Mouse (Mus musculus): ENCODE data around the gene Tmc2.

The Tmc2 gene

DNA sequence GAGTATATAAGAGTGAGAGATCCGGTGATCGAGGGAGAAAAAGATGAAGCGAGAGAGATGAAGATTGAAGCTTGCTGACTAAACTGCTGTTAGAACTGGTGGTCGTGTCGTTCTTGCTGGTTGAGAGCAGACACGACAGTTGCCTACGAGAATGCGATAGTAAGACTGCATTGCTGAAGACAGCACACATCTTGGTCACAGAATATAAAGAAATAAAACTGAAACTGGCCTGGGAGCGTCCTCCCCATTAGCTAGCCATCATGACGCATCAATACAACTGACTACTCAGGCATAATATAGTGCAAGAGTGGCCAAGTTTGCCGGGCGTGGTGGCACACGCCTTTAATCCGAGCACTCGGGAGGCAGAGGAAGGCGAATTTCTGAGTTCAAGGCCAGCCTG is at the start of gene Tmc2:
TSS of gene Tmc2 (plus strand) at position 301 of the 400 bp plus-strand sequence.
- DNase-seq = no peak

DNA sequence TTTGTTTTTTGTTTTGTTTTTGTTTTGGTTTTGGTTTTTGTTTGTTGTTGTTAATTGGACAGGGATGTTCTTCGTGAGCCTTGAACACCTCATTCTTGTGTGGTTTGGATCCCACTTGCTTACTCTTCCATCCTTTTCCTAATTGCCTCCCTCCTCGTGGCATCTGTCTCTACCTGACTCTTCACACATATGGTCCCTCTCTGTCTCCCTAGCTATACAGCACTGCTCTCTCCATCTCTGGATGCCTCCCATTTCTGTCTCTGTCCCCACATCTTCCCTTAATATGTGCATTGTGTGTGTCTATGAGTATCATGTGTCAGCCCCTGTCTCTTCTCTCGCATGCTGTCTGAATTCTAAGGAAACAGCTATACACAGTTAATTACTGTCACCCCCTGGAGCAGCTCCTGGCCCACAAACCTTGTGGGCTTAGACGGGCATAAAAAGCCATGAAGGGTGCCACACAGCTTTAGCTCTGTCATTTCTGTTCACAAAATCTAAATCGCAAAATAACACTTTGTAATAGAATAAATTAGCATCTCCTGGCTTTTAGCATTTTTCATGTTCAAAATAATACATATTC is 48.8 kb upstream of the Tmc2 start:
- no peak for DNase-seq

DNA sequence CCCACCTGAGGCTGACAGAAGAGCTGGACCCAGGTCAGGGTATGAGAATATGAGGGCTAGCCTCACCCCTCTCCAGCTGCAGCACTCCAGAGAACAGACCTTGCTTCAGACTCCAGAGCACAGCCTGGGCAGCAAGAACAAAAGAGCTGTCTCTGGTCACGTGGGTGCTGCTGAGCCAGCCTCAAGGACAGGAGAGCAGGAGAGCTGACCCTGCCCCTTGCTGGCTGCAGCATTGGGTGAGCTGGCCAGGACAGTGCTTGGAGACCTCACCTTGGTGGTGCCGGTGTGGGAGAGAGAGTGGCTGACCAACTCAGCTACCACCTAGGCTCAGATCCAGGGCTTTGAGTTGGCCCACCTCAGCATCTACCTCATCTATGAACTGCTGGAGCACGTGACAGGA is 39.8 kb upstream of the Tmc2 start:
- no peak for DNase-seq

DNA sequence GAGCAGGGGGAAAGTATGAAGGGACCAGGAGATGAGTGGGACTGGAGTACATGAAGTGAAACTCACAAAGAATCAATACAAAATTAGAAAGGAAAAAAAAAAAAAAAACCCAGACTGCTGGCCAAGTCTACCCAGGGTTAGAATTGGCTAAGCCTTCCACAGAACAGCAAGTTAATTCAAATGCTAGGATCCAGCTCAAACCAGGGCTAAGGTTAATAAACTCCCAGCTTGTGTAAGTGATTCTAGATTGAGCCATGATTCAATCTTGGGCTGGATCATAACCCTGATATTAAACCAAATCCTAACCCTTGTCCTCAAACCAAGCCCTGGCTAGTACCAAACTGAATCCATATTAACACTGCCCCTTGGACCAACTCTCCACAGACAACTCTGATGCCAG is 39.1 kb upstream of the Tmc2 start:
- DNase-seq = no peak

DNA sequence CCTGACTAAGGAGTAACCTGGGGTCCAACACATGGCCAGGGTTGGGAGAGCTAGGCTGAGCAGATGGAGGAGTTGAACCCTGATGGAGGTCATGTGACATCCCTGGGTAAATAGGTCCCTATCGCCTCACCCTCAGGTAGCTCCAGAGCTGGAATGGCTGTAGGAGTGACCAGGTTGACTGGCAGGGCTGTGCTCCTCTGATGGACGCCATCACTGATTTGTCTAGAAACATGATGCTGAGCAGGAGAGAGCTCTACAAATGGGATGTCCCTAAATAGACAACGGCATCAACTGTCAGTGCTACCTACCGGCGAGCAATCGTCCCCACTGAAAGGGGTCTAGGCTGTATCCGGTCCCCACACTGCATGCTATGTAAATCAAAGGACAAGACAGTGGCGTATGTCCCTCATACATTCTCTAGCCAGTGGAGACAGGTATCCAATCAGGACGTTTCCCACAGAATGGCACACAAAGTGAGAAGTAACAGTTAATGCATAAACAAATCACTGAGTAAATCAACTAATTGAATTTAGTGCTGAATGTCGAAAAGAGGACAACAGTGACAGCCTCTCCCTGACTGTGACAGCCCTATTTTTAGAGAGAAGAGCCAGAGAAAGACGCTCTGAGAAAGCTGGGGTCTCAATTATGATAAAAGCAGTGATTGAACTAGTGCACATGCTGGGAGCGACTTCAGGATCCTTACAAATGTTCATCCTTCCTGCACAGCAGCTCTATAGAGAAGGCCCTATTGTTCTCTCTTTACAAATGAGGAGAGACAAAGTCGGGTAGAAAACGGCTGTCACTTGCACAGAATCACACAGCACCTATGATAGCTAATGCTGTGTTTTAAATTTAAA is 37.5 kb upstream of the Tmc2 start:
- no peak for DNase-seq

DNA sequence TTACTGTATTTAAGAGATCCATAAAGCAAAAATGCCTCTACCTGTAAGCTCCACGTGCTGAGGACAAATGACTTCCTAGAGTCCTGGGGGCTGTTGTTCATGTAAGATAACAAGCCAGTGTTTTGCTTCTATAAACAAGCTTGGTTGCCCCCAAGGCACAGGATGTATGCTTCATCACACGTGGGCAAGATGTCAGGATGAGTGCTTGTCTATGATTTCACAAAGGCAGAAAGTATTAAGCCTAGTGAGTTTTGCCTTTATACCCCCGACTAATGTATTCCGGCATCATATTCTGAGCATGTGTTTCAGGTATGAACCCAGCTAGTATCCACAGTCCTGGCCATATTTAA is 36.9 kb upstream of the Tmc2 start:
- no peak for DNase-seq

DNA sequence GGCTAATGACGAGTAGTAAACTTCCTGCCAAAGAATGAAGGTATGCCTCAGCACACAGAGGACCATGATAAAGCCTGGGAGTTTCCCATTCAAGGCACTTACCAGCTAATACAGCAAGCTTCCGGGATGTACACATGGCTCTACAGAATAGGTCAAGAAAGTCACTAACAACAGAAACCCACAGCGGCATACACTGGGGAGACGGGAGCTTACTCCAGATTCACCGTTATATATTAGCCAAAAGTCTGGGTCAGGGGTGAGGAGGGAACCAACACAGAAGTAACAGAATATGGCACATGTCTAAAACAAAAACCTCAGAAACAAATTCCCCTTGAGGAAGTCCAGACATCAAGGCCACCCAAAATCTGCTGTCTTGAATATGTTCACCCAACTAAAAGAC is 32.3 kb upstream of the Tmc2 start:
- DNase-seq = no peak

DNA sequence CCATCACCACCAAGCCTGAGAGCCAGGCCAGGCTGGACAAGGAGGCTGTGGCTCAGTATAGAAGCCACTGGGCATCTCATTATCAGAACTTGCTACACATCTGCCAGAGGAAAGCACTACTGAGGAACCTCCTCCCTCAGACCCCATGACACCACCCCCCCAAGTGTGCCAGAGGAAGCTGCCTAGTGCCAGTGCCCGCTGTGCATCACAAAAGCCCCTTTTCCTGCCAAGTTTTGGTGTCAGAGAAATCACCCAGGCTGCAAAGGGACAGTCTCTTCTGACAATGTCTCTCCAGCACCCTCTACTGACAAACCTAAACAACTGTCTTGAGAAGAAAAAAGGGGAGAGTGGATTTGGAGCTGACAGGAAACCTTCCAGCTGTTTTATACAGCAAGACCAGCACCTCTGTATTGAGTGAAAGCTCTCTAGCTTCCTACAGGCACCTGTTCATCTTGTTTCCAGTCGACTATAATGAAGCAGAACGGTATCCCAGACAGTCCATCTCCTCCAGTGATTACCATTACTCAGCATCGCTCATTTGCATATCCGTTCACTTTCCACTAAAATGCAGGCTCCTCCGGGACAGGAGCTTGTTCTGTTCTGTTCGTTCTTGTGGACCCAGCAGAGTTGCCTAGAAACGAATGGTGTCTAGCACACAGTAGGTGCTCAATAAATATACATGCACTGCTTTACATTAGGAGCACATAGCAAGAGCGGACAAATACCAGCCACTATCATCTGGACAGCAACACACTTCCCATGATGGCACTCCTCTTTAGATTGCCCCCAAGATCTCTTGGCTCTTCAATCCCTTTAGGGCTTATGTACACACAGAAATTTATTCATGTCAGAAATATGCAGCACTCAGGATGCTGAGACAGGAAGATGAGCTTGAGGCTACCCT is 28.4 kb upstream of the Tmc2 start:
- DNase-seq = peak; percentile 21

DNA sequence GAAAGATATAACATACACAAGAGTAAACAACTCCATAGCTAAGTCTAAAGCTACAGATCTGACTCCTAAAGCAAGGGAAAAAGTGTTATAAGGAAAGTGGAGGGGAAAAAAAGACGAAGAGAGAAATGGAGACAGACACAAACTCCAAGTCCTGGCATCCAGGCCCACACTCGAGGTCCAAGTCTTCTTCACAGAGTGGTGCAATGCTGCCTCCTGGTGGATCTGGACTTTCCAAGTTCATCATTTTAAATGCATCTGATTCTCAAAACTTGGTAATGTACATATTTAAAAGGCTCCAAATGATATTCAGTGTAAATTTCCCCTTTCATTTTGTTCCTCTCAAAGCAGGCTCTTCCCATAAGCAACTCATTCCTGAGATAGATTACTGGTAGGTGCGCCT is 27.1 kb upstream of the Tmc2 start:
- DNase-seq = peak; percentile 63

DNA sequence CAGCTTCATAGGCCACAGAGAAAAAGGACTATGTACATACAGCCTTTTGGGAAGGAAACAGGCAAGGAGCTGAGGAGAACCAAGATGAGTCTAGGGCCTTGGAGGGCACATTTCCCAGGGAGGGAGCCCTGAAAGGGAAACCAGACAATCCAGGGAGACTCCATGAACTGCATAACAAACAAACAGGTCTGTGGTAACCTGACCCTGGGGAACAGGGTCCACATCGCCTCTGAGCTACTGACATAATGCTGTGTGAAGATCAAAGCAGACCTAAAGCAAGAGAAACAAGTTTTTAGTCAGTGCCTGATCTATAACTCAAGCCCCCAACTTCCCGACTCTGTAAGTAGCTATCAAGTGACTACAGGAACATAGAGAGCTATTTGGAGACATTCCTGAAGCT is 23.3 kb upstream of the Tmc2 start:
- no peak for DNase-seq

DNA sequence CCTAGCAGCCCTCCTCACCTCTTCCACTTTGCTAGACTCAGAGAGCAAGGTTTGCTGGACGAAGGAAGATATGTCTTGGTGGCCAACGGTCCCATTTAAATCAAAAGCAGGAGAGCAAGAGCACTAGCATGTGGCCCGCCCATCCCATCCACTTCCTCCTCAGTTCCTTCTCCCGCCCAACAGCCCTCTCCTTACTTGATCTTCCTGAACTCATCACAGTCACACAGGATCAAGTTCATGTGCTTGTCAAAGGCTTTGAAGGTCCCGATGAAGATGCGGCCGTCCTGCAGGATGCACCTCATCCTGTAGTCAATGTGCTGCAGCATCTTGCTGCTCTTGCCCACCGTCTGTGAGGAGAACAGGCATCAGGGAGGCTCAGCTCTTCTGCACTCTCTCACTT is 18.2 kb upstream of the Tmc2 start:
- no peak for DNase-seq

DNA sequence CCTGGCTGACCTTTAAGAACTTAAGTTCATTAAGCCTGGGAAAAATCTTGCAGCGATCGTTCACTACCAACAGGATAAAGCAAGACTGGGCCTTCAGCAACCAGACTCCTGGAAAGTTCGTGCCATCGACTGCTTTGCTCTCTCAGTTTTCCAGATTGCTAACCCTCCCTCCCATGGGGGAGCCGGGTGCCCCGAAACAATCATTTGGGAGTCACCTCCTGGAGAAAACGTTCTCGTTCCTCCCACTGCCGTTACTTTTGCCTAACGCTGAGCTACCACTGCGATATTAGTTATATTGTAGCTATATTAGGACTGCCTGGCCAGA is 16.7 kb upstream of the Tmc2 start:
- no peak for DNase-seq

DNA sequence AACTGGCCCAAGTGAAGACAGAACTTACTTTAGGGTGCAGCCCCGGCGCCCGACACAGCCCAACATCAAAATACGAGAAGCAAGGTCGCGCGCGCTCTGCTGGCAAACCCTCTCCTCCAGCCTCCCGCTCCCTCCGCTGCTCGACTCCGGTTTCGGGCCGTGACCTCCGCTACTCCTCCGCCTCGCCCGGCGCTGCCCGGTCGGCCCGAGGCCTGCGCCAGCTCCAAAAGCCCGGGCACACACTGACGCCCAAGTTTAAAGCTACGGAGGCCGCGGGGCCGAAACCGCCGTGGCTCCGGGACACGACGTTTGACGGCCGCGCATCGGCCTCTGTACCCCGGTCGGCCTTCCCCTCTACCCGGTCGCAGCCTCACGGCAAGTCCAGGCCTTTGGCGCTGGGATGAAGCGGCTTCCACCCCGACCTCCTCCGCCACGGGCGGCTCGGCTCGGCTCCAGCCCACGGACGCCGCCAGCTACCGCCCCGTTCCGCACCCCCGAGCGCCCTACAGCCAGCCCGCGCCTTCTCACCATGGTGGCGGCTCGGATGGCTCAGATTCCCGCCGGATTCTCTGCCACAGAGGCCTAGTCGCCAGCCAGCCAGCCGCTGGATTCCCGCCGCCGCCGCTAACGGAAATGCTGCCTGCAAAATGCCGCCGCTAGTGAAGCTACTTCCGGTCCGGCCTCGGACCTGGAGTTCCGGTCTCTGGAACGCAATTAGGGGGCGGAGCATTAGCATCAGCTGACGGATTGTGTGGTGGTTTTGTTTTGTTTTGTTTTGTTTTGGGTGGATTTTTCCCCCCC is 16.1 kb upstream of the Tmc2 start, which contains the start of gene Snrpb:
TSS of gene Snrpb (minus strand) at position 698 of the 801 bp plus-strand sequence.
- DNase-seq = peak; percentile 87

DNA sequence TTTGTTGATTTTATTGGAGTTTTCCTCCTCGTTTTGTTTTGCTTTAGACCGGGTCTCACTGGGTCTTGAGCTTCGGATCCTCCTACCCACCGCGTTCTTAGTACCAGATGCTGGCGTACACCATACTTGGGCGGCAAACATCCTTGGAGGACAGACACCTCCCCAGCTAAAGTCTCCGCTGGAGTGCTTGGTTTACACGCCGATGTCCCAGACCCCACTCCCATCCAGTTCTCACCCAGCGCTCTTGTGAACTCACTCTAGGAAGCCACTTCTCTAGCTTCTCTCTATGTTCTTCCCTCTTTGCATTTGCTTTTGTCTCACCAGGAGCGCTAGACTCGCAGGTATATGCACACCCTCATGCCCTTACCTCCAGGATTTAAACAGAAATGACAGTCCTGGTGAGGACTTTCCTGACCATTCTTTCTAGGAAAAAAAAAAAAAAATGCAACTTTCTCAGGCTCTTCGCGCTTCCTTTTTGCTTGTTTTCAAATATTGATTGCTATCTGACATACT is 15.4 kb upstream of the Tmc2 start:
- no peak for DNase-seq

DNA sequence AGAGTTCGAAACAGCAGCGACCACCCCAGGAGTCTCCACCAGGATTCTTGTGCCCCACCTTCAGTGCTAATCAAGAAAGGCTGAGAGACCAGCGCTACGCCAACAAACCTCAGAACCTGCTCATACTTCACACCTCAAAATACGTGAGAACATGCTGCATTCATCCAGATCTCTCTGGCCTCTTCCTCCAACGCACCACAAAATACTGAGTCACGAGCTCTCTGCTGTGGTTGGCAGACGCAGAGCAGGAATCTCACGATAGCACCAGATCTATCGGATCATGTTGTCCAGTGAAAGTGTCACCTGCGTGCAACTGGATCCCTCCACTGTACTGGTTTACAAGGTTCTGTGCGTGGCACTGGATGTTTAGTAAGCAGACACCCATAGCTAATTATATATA is 6.6 kb upstream of the Tmc2 start:
- DNase-seq = no peak

DNA sequence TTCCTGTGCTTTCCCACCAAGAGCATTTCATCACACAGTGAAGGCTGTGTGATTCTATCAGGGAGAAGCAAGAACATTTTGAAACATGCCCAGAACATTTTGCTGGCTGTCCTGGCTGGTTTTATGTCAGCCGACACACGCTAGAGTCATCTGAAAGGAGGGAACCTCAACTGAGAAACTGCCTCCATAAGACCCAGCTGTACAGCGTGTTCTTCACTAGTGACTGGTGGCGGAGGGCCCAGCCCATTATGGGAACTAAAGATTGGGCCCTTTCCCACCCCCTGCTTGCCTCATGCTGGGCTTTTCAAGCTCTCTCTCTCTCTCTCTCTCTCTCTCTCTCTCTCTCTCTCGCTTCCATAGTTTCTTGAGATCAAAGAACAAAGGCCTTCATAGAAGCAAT is 6.0 kb downstream of the Tmc2 start:
- no peak for DNase-seq

DNA sequence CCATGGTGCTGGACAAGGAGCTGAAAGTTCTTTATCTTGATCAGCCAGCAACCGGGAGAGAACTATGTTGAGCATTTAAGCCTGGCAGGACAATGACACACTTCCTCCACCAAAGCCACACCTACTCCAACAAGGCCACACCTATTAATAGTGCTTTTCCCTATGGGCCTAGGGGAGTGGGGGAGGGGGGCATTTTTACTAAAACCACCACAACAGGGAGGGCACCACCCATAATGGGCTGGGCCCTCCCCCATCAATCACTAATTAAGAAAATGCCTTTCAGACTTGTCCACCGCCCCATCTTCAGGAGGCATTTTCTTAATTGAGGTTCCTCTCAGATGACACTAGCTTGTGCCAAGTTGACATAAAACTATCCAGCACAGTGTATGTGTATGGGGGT is 12.4 kb downstream of the Tmc2 start:
- no peak for DNase-seq

DNA sequence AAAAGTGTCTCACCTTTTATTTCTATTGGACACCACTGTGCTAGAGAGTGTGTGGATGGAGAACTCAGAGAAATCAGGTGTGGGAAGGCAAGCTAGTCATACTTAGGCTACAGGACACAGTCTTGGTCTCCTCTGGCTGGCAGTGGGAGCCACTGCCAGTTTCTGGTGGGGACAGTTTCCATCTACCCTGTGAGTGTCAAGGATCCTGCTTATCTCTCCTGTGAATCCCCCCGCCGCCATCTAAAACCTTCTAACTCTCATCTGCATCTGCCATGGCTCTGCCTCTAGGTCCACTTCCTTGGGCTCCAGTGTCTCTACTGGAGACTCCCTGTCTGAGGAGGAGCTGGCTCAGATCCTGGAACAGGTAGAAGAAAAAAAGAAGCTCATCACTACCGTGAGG is 13.0 kb downstream of the Tmc2 start:
- no peak for DNase-seq

DNA sequence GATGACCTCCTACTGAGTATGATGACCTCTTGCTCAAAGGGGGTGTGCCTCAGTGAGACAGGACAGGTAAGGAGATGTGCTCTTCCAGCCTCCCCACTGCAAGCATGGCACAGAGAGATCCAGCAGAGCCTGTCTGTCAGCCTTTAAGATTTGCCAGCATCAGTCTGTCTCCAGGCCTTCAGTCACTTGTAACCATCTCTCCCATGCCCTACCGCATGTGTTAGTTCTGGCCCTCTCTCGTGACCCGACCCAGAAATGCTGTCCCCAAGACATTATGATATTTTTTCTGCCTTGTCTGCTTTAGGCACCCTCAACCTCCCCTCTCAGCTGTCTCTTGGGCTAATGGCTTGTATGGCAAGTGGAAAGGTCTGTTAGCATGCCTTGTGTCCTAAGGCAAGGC is 14.6 kb downstream of the Tmc2 start:
- no peak for DNase-seq

DNA sequence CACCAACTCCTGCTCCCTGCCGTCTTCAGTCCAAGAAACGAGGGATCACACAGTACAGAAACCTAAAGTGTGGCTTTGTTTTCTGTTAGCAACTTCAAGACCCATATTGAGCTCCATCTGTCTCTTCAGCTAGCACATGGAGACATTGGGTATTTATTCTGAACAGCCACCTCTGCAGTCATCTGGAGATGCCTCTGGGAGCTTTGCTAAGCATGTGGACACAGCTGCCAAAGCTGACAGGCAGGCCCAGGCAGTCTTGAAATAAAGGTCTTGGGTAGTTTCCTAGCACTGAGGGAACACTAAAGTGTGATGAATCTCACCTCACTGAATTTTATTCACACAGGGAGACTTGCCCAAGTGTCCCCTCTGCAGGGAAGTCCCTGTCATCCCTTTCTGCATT is 16.6 kb downstream of the Tmc2 start:
- DNase-seq = no peak

DNA sequence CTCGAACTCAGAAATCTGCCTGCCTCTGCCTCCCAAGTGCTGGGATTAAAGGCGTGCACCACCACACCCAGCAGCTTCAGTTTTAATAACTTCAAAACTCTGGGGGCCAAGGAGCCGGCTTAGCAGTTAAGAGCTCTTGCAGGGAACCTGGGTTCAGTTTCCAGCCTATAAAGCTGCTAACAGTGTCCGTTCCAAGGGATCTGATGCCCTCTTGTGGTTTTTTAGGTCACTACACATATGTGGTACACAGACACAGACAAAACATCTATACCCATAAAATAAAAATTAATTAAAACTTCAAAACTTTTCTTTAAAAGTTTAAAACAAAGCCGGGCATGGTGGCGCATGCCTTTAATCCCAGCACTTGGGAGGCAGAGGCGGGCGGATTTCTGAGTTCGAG is 51.9 kb downstream of the Tmc2 start:
- DNase-seq = peak; percentile 21

DNA sequence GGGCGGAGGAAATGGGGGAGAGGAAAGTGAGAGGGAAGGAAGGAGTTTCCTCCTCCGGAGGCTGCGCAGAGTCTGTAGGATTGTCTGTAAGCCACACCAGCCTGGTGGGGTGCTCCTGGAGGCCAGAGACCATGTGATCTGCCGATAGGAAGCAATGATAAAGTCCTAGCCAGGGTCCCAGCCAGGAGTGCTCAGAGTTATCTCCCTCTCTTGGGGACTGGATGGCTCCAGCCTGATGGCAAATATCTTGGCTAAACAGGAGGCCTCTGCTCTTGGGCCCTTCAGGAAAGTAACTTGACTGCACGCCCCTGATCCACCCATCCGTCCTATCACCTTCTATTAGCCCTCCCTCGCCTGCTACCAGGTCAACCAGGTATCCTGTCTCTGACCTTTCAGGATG is 53.2 kb downstream of the Tmc2 start:
- no peak for DNase-seq

DNA sequence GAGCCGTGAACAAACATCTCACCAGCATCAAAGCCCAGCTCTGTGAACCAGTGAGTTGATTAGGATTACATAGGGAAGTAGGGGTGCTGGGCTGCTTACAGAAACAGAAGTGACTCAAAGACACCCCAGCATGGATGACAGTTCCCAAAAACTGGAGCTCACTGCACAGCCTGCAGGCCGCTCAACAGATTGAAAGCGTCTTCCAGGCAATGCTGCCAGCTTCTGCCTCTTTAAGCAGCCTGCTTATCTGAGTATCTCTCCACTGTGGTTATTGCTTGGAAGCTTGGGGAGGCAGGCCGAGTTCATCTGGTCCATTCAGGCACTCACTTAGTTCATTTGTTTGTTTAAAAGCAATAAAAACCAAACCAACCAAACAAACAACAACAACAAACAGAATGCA is 61.8 kb downstream of the Tmc2 start:
- DNase-seq = no peak
